Mouse (Mus musculus): ENCODE data around the gene Dstyk.

- TF ChIP-seq CTCF (IDR thresholded peaks at IDR 0.05; ENCODE audit: borderline replicate concordance, insufficient read depth, low read length) = no peak
- TF ChIP-seq POLR2A (IDR thresholded peaks at IDR 0.05; ENCODE audit: low read depth, low read length) = no peak
Observed at GRCm38 (mm10) chr1:132416244-132416942, 962 bp upstream of the Dstyk start.

Data from embryonic fibroblast, embryonic 13.5 days (primary cell).